Mouse (Mus musculus) MEL-GATA-1-ER (cell line): ENCODE results near the gene Efnb3.

Source experiments
- DNase-seq: peaks from one replicate; pipeline ENCODE4 v3.0.0-alpha.2; 2012; ENCODE audit warnings: low read depth; ENCODE audit errors: extremely low read depth

Efnb3 gene

GRCm38 (mm10) chr11:69516151-69516640 lies 43.8 kb downstream of the Efnb3 start:
- no peak for DNase-seq

GRCm38 (mm10) chr11:69513840-69514239 lies 46.2 kb downstream of the Efnb3 start:
- DNase-seq = peak; percentile 55

GRCm38 (mm10) chr11:69510796-69511496 lies 49.1 kb downstream of the Efnb3 start:
- DNase-seq = no peak
